Mouse (Mus musculus) megakaryocyte, embryonic 14.5 days (primary cell): Measurements from ENCODE around the gene Eya4. TPM values are rescaled to one million over a fixed set of nuclear protein-coding genes. Genes with fewer than 3 reads are reported as not detected.
A peak's percentile ranks its signal among the peaks of the same experiment; 100 is the strongest.

ENCODE experiments used
- H3K27me3 ChIP-seq: replicated peaks from 2 replicates; pipeline ENCODE3; 2012; ENCODE audit warnings: inconsistent platforms
- H3K36me3 ChIP-seq: replicated peaks from 2 replicates; pipeline ENCODE3; 2012; ENCODE audit warnings: low read length, inconsistent platforms, mixed read lengths
- H3K4me1 ChIP-seq: 2 replicates; pipeline ENCODE4 v1.6.1; 2012; ENCODE audit warnings: inconsistent platforms
- H3K4me3 ChIP-seq: replicated peaks from 2 replicates; pipeline ENCODE3; 2012; ENCODE audit warnings: moderate library complexity, mild to moderate bottlenecking, inconsistent platforms
- H3K9me3 ChIP-seq: 2 replicates; pipeline ENCODE4 v1.6.1; 2012; ENCODE audit warnings: inconsistent platforms
- FLI1 ChIP-seq: IDR thresholded peaks from 2 replicates; pipeline ENCODE4 v1.6.1; 2012; ENCODE audit warnings: low read length, inconsistent platforms, mixed read lengths
- GATA1 ChIP-seq: IDR thresholded peaks from 3 replicates; pipeline ENCODE4 v1.6.1; 2012; ENCODE audit warnings: mixed read lengths, low read length, inconsistent platforms, borderline replicate concordance
- polyA plus RNA-seq: library from polyadenylated mRNA; stranded (reverse); fragments of >175 nt; gene quantifications from 2 replicates; pipeline ENCODE4 v1.2.3, GENCODE M21; 2012; ENCODE audit warnings: low replicate concordance; ENCODE audit not compliant: insufficient read depth

Gene Eya4
- polyA plus RNA-seq, 1 experiment = not detected

- TF ChIP-seq GATA1 (no peak), FLI1 (no peak)
- H3K4me3 ChIP-seq = no peak overlapping the region
- H3K27me3 ChIP-seq = no peaks in the 10 kb centered on the region
- H3K4me1 ChIP-seq = peaks cover 7% of the 10 kb centered on the region
- H3K36me3 ChIP-seq = no peaks in the 10 kb centered on the region
- no peaks in the 10 kb centered on the region for H3K9me3 ChIP-seq
These were observed 269.1 kb downstream of the Eya4 start for GRCm38 (mm10) chr10:23081548-23081828.

- H3K36me3 ChIP-seq = no peaks in the 10 kb centered on the region
- H3K9me3 ChIP-seq = no peaks in the 10 kb centered on the region
- peaks cover 7% of the 10 kb centered on the region for H3K4me1 ChIP-seq
- no peaks in the 10 kb centered on the region for H3K27me3 ChIP-seq
- TF ChIP-seq FLI1 = no peak
- TF ChIP-seq GATA1 = no peak
- no peak overlapping the region for H3K4me3 ChIP-seq
These were observed 269.6 kb downstream of the Eya4 start for GRCm38 (mm10) chr10:23080749-23081547.

- H3K4me3 ChIP-seq = peak overlapping the region; percentile 88
- TF ChIP-seq FLI1 (no peak), GATA1 (no peak)
- H3K9me3 ChIP-seq = no peaks in the 10 kb centered on the region
- no peaks in the 10 kb centered on the region for H3K36me3 ChIP-seq
- peaks cover under 1% of the 10 kb centered on the region for H3K4me1 ChIP-seq
- no peaks in the 10 kb centered on the region for H3K27me3 ChIP-seq
These were observed 273.7 kb downstream of the Eya4 start for GRCm38 (mm10) chr10:23076691-23077385.

GRCm38 (mm10) chr10:23073431-23073830 is 277.2 kb downstream of the Eya4 start:
- no peak for TF ChIP-seq GATA1
- TF ChIP-seq FLI1 = no peak
- Histone ChIP-seq H3K9me3 (no peaks in the 10 kb centered on the region; the same call in 1 of the 2 replicates), H3K4me3 (no peak overlapping the region), H3K36me3 (no peaks in the 10 kb centered on the region), H3K27me3 (no peaks in the 10 kb centered on the region), H3K4me1 (no peaks in the 10 kb centered on the region)

GRCm38 (mm10) chr10:23063637-23064036 is 286.9 kb downstream of the Eya4 start:
- H3K36me3 ChIP-seq = no peaks in the 10 kb centered on the region
- no peaks in the 10 kb centered on the region for H3K4me1 ChIP-seq
- TF ChIP-seq GATA1 (no peak), FLI1 (no peak)
- no peak overlapping the region for H3K4me3 ChIP-seq
- H3K9me3 ChIP-seq = peaks cover 13% of the 10 kb centered on the region; the same call in 1 of the 2 replicates
- H3K27me3 ChIP-seq = no peaks in the 10 kb centered on the region

DNA sequence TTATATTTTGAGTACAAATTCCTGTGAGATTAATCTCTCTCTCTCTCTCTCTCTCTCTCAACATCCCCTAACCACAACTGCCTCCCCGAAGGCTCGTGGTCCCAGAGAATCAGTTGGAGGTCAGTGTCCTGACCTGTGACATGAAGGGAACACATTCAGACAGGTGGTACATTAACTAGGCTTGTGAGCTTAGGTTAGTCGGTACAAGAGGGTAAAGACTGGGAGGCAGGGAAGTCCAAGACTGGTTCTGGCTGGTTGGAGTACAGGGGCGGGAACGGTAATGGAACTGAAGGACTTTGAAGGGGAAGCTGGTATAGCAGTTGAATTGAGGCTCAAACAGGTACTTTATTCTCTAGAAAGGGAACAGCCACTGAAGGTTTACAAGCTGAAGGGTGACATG is 287.9 kb downstream of the Eya4 start:
- Histone ChIP-seq H3K27me3 (no peaks in the 10 kb centered on the region), H3K9me3 (peaks cover 13% of the 10 kb centered on the region; the same call in 1 of the 2 replicates), H3K4me3 (no peak overlapping the region), H3K36me3 (no peaks in the 10 kb centered on the region), H3K4me1 (no peaks in the 10 kb centered on the region)
- TF ChIP-seq GATA1 (no peak), FLI1 (no peak)

DNA sequence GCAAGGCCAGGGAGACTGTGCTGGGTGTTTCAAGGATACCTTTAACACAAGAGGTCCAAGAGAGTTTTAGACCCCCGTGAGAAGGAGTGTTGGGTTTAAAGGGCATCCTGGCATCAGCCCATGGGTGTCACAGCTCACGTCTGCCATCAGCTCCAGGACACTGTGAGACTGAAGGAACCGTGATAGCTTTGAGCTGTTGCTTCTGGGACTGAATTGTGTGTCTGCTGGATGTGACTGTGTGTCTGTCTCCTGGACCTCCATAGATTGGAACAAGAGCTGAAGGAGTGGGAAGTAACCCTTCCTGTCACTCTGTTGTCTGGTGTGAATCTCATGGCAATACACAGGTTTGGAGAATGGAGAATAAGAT is 289.9 kb downstream of the Eya4 start:
- Histone ChIP-seq H3K9me3 (peaks cover 9% of the 10 kb centered on the region; the same call in 1 of the 2 replicates), H3K27me3 (no peaks in the 10 kb centered on the region), H3K4me3 (no peak overlapping the region), H3K36me3 (no peaks in the 10 kb centered on the region), H3K4me1 (no peaks in the 10 kb centered on the region)
- TF ChIP-seq GATA1 (no peak), FLI1 (no peak)

DNA sequence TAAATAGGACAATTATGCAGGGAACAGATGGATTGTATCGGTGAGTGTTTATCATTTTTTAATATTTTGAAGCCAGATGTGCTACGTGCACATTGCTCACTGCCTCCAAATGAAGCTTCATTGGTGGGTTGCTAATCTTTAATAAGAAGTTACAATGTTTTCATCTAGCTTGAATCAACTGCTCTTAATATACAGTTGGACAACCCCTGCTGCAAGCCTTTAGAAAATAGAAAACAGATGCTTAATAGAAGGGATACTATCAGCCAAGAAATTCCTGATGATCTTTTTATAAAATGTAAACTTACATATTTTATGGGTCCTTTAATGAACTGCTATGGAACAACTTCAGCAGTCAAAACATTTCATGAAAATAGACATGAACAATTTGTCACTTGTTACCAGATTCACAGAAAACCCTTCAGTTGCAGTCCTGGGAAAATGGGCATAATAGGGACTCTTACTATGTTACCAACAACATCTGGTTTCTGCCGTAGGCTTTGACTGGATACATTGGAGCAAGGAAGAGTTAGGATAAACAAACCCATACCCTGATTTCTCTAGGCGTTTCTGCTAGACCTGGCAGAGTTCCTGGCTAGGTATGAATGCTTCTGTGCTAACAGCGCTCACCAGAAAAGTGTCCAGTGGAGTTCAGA is 290.4 kb downstream of the Eya4 start:
- no peaks in the 10 kb centered on the region for H3K4me1 ChIP-seq
- H3K9me3 ChIP-seq = peaks cover 9% of the 10 kb centered on the region; the same call in 1 of the 2 replicates
- no peak overlapping the region for H3K4me3 ChIP-seq
- H3K27me3 ChIP-seq = no peaks in the 10 kb centered on the region
- TF ChIP-seq FLI1 = no peak
- H3K36me3 ChIP-seq = no peaks in the 10 kb centered on the region

GRCm38 (mm10) chr10:23053379-23053915 is 297.1 kb downstream of the Eya4 start:
- Histone ChIP-seq H3K4me3 (no peak overlapping the region), H3K4me1 (no peaks in the 10 kb centered on the region), H3K9me3 (no peaks in the 10 kb centered on the region), H3K27me3 (no peaks in the 10 kb centered on the region), H3K36me3 (no peaks in the 10 kb centered on the region)
- TF ChIP-seq GATA1 = no peak
- no peak for TF ChIP-seq FLI1
